Mouse (Mus musculus) heart, embryonic 13.5 days (tissue): ENCODE results near the gene Kctd15. TPM values are rescaled to one million over a fixed set of nuclear protein-coding genes. Genes with fewer than 3 reads are reported as not detected.

Experiments used
- ATAC-seq: fragments of 200-750 bp; cut with Nextera tagmentation; 2 replicates; pipeline ENCODE4 v1.8.0; 2017; ENCODE audit warnings: moderate TSS enrichment; ENCODE audit not compliant: insufficient number of reproducible peaks, low FRiP score, low TSS enrichment; ENCODE audit errors: extremely low read depth
- H3K27ac ChIP-seq: fragments of 300-500 bp; sonication (generic); replicated peaks from 2 replicates; pipeline ENCODE4 v1.5.1; 2015; ENCODE audit warnings: moderate library complexity, mild to moderate bottlenecking, inconsistent platforms
- H3K27me3 ChIP-seq: fragments of 300-500 bp; sonication (generic); replicated peaks from 2 replicates; pipeline ENCODE4 v1.6.1; 2015; ENCODE audit warnings: mild to moderate bottlenecking, inconsistent platforms
- H3K36me3 ChIP-seq: fragments of 300-500 bp; sonication (generic); 2 replicates; pipeline ENCODE4 v1.6.1; 2015; ENCODE audit warnings: mild to moderate bottlenecking, inconsistent platforms
- H3K4me1 ChIP-seq: fragments of 300-500 bp; sonication (generic); 2 replicates; pipeline ENCODE4 v1.6.1; 2015; ENCODE audit warnings: inconsistent platforms
- H3K4me2 ChIP-seq: fragments of 300-500 bp; sonication (generic); 2 replicates; pipeline ENCODE4 v1.6.1; 2015; ENCODE audit warnings: inconsistent platforms, mild to moderate bottlenecking, moderate library complexity
- H3K4me3 ChIP-seq: fragments of 300-500 bp; sonication (generic); 2 replicates; pipeline ENCODE4 v1.5.1; 2015; ENCODE audit warnings: moderate library complexity, mild to moderate bottlenecking, inconsistent platforms
- H3K9ac ChIP-seq: fragments of 300-500 bp; sonication (generic); 2 replicates; pipeline ENCODE4 v1.6.1; 2015; ENCODE audit warnings: inconsistent platforms, mild to moderate bottlenecking, moderate library complexity
- H3K9me3 ChIP-seq: fragments of 300-500 bp; sonication (generic); 2 replicates; pipeline ENCODE4 v1.6.1; 2016; ENCODE audit warnings: inconsistent platforms
- WGBS: fragments of 180-500 bp; shearing (Covaris S2); methylation state at CpG from one replicate; pipeline ENCODE4 v1.1.7; 2015; ENCODE audit warnings: mixed read lengths; 5-methylcytosine and 5-hydroxymethylcytosine counted together
- polyA plus RNA-seq: library from polyadenylated mRNA; unstranded; fragments of >200 nt; fragmentation: Nextera tagmentation; extraction: Ambion mirVana; gene quantifications from 2 replicates; pipeline ENCODE4 v1.2.1, GENCODE M21; 2015

The Kctd15 gene
- polyA plus RNA-seq, 1 experiment from 2014 or later = 6.5 TPM

- Histone ChIP-seq H3K4me3 (no peak overlapping the region), H3K27me3 (no peaks in the 10 kb centered on the region), H3K27ac (no peak overlapping the region), H3K4me1 (peaks cover 7% of the 10 kb centered on the region; the same call in 1 of the 2 replicates), H3K4me2 (no peak overlapping the region), H3K9me3 (no peaks in the 10 kb centered on the region), H3K36me3 (peaks cover 58% of the 10 kb centered on the region), H3K9ac (no peak overlapping the region)
- no peak for ATAC-seq
- 87% methylated on average over 2 of the region's 2 CpGs for WGBS
These were observed 10.9 kb downstream of the Kctd15 start for GRCm38 (mm10) chr7:34645623-34646022.

GRCm38 (mm10) chr7:34644591-34644990, 11.9 kb downstream of the Kctd15 start:
- H3K9me3 ChIP-seq = no peaks in the 10 kb centered on the region
- no peak overlapping the region for H3K27ac ChIP-seq
- 86% methylated on average over 18 of the region's 18 CpGs for WGBS
- no peak overlapping the region for H3K4me2 ChIP-seq
- ATAC-seq = no peak
- H3K36me3 ChIP-seq = peaks cover 61% of the 10 kb centered on the region
- H3K4me3 ChIP-seq = no peak overlapping the region
- H3K4me1 ChIP-seq = peaks cover 7% of the 10 kb centered on the region; the same call in 1 of the 2 replicates
- no peaks in the 10 kb centered on the region for H3K27me3 ChIP-seq
- H3K9ac ChIP-seq = no peak overlapping the region

DNA sequence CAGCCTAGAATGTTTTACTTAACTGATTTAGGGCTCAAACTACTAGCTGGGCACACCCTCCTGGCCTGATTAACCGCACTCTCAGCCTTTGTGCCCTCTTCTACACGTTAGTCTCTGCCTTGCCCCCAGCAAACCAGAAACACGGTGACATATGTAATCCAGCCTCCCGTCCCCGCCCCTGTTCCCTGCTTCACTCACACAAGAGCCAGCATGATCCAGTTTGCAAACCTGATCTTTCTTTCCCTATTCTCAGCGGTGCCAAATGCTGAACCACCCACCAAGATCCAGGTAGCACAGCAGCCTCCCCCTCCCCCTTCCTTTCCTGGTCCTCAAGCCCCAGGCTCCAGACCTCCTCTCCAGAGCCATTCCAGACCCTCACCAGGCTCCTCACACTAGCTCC, 13.2 kb downstream of the Kctd15 start:
- 72% methylated on average over 6 of the region's 6 CpGs for WGBS
- peaks cover 56% of the 10 kb centered on the region for H3K36me3 ChIP-seq
- H3K27ac ChIP-seq = no peak overlapping the region
- H3K4me1 ChIP-seq = peaks cover 7% of the 10 kb centered on the region; the same call in 1 of the 2 replicates
- H3K9me3 ChIP-seq = no peaks in the 10 kb centered on the region
- H3K4me3 ChIP-seq = no peak overlapping the region
- no peaks in the 10 kb centered on the region for H3K27me3 ChIP-seq
- no peak for ATAC-seq
- no peak overlapping the region for H3K9ac ChIP-seq
- no peak overlapping the region for H3K4me2 ChIP-seq

DNA sequence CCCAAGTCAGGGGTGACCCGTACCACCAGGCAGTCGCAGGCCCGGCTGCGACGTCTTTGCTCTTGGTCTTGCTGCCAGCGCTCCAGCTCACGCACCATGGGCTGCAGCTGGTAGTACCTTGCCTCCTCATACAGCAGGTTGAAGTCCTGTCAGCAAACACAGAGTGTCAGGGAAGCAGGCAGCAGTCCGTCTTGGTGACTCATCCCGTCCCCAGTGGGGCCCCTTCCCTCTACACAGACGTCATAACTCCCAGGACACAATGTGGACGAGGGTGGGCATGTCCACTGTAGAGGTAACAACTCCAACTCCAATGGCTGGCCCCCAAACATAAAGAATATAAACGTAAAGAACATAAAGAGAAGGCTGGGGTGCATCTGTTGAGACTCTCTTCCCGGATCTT, 14.6 kb downstream of the Kctd15 start:
- 61% methylated on average over 13 of the region's 13 CpGs for WGBS
- Histone ChIP-seq H3K4me1 (peaks cover 3% of the 10 kb centered on the region; the same call in 1 of the 2 replicates), H3K4me2 (no peak overlapping the region), H3K9me3 (no peaks in the 10 kb centered on the region), H3K27me3 (no peaks in the 10 kb centered on the region), H3K27ac (no peak overlapping the region), H3K36me3 (peaks cover 47% of the 10 kb centered on the region), H3K9ac (no peak overlapping the region), H3K4me3 (no peak overlapping the region)
- no peak for ATAC-seq

DNA sequence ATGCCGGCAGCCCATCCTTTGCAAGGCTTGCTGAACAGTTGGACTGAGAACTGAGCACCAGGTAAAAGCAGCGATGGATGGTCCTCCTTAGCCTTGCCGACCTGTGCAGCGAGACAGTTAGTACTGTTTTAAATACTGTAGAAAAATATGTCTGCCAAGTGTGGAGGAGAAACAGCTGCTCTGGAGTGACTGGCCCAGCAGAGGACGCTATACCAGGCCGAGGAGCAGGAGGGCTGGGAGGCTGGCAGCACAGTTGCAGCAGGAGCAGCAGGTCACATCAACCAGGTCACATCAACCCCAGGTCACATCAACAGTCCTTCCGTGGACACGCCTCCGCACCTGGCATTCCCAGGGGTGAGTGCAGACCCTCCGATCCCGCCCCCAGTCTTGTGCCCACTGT, 16.7 kb downstream of the Kctd15 start:
- Histone ChIP-seq H3K36me3 (peaks cover 43% of the 10 kb centered on the region), H3K9ac (no peak overlapping the region), H3K27me3 (no peaks in the 10 kb centered on the region), H3K4me3 (no peak overlapping the region), H3K27ac (no peak overlapping the region), H3K4me2 (no peak overlapping the region), H3K9me3 (no peaks in the 10 kb centered on the region), H3K4me1 (no peaks in the 10 kb centered on the region)
- ATAC-seq = no peak
- WGBS = 83% methylated on average over 11 of the region's 11 CpGs

GRCm38 (mm10) chr7:34636661-34637060, 19.9 kb downstream of the Kctd15 start:
- H3K9me3 ChIP-seq = no peaks in the 10 kb centered on the region
- no peak overlapping the region for H3K4me3 ChIP-seq
- no peaks in the 10 kb centered on the region for H3K4me1 ChIP-seq
- no peaks in the 10 kb centered on the region for H3K27me3 ChIP-seq
- no peak for ATAC-seq
- WGBS = 74% methylated on average over 4 of the region's 4 CpGs
- no peak overlapping the region for H3K4me2 ChIP-seq
- no peak overlapping the region for H3K27ac ChIP-seq
- H3K9ac ChIP-seq = no peak overlapping the region
- peaks cover 25% of the 10 kb centered on the region for H3K36me3 ChIP-seq

GRCm38 (mm10) chr7:34632966-34633742, 23.4 kb downstream of the Kctd15 start:
- Histone ChIP-seq H3K4me1 (peaks cover 16% of the 10 kb centered on the region), H3K4me3 (no peak overlapping the region), H3K9me3 (no peaks in the 10 kb centered on the region), H3K36me3 (no peaks in the 10 kb centered on the region), H3K27ac (no peak overlapping the region), H3K4me2 (no peak overlapping the region), H3K27me3 (no peaks in the 10 kb centered on the region), H3K9ac (no peak overlapping the region)
- no peak for ATAC-seq
- 78% methylated on average over 10 of the region's 10 CpGs for WGBS

DNA sequence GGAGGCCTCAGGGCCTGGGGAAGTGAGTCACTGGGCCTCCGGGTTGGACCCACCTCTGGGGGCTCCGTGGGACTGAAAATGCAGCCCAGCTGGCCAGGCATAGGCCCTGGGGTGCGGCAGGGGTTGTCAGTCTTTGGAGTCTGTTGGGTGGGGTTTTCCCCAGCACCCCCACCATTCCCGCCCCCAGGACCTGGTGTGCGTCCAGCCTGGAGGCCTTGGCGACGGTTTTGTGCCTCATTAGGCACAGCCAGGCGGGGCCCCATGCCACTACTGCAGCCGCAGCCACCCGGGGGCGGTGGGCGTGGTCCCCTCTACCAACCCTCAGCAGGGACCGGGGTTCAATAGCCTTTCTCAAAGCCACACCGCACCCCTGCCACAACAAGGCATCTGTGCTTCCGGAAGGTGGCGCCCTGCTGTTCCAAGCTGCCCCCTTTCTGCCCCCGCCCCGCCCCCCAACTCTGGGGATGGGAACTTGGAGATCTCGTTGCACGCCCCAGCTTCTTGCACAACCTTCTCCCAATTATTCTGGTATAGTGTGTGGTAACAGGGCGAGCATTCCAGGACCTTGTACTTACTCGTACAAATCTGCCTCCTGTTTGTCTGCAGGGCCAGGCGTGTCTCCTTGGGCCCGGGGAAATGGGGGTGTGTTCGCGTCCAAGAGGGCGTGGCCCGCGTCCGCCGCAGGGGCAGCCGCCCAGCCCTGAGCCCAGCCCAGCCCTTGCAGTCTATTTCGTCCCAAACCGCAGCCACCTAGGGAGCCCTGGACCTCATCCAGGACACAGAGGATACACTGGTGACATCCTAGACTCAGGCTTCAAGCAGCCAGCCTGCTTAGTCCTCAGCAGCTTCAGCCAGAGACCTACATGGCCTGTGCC, 26.1 kb downstream of the Kctd15 start:
- Histone ChIP-seq H3K9ac (peak overlapping the region; percentile 80), H3K4me1 (peaks cover 16% of the 10 kb centered on the region), H3K27ac (peak overlapping the region; percentile 69), H3K4me3 (peak overlapping the region; percentile 58), H3K36me3 (no peaks in the 10 kb centered on the region), H3K9me3 (no peaks in the 10 kb centered on the region), H3K27me3 (no peaks in the 10 kb centered on the region), H3K4me2 (peak overlapping the region; percentile 90)
- ATAC-seq = peak; percentile 53; the same call in 1 of the 2 replicates
- WGBS = 1% methylated on average over 34 of the region's 34 CpGs

DNA sequence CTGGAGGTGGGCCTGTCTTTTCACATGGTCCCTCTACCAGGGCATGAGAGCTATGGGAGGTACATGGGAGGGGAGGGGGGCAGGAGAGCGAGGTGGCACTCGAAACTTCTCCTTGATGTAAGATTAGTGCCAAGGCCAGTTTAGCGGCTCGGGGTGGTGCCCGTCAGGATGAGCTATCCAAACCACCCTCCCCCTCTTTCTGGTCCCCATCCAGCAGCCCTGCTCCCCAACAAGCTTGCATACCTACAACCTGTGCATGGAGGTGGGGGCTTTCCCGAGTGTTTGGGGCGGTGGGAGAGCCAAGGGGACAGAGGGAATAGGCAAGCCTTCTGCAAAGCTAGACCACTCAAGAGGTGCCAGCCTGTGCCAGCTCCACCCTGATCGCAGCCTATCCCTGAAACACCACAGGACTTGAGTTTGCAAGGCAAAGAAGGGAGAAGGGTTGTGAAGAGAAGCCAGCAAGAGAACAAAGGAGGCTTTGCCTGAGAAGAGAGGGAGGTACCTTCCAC, 26.8 kb downstream of the Kctd15 start:
- WGBS = 49% methylated on average over 8 of the region's 8 CpGs
- H3K4me3 ChIP-seq = peak overlapping the region; percentile 58
- H3K9ac ChIP-seq = peak overlapping the region; percentile 80
- no peaks in the 10 kb centered on the region for H3K9me3 ChIP-seq
- no peaks in the 10 kb centered on the region for H3K27me3 ChIP-seq
- H3K4me2 ChIP-seq = peak overlapping the region; percentile 90
- H3K4me1 ChIP-seq = peaks cover 16% of the 10 kb centered on the region
- peak overlapping the region; percentile 69 for H3K27ac ChIP-seq
- H3K36me3 ChIP-seq = no peaks in the 10 kb centered on the region
- ATAC-seq = 0 out of 2 replicates have a peak, but pooled peaks have one; percentile 1

DNA sequence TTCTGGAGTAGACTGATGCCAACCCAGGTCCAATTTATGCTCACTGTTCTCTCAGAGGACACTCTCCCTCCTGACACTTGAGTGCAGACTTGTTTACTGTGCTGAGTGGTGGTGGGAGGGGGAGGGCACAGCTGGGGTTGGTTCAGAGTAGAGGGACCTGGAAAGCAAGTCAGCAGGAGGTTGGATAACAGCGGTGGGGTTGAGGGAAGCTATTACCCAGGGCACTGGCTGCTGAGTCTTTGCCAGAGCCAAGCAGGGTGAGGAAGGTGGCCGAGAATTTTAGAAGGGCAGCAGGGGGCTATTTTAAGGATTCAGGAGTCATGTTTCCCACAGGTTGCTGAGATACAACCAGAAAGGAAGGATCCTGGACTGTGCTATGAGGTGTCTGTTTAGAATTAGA, 36.1 kb downstream of the Kctd15 start:
- Histone ChIP-seq H3K4me2 (no peak overlapping the region), H3K27ac (no peak overlapping the region), H3K4me3 (no peak overlapping the region), H3K9ac (no peak overlapping the region), H3K4me1 (no peaks in the 10 kb centered on the region), H3K27me3 (no peaks in the 10 kb centered on the region), H3K36me3 (no peaks in the 10 kb centered on the region), H3K9me3 (peaks cover 4% of the 10 kb centered on the region; the same call in 1 of the 2 replicates)
- 25% methylated on average over 2 of the region's 2 CpGs for WGBS
- ATAC-seq = no peak

DNA sequence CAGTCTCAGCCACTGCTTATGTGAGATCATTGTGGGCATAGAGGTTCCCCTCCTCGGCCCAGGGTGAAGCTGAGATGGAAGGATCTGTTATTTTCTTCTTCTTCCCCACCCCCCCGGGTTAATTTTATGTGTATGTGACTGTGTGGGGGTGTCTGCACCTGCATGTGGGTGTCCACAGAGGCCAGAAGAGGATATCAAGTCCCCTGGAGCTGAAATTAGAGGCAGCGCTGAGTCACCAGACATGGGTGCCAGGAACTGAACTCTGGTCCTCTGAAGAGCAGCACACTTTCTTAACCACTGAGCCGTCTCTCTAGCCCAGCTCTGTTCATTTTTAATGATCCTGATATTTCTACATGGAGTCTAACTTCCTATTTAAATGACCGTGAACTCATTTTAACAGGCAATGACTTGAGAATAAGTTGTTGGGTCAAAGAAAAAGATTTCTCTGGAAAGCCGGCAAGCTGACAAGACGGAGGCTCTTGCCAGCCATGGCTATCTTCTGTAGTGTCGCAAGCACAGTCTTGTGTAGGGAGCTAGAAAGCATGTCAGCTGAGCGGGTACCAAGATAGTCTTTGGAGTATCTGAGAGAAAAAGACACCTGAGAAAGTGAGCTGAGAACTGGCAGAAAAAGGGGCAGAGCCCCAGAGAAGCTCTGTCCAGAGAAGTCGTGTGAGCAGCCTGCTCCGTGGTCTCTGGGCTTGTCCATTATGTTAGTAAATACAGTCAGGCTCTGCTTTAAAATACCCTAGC, 38.2 kb downstream of the Kctd15 start:
- no peak for ATAC-seq
- 69% methylated on average over 11 of the region's 11 CpGs for WGBS
- no peak overlapping the region for H3K4me3 ChIP-seq
- H3K9me3 ChIP-seq = peaks cover 4% of the 10 kb centered on the region; the same call in 1 of the 2 replicates
- no peak overlapping the region for H3K4me2 ChIP-seq
- H3K4me1 ChIP-seq = no peaks in the 10 kb centered on the region
- H3K36me3 ChIP-seq = no peaks in the 10 kb centered on the region
- H3K9ac ChIP-seq = no peak overlapping the region
- H3K27ac ChIP-seq = no peak overlapping the region
- H3K27me3 ChIP-seq = no peaks in the 10 kb centered on the region
